Mouse (Mus musculus) kidney, adult 2 months (tissue): ENCODE measurements at regions not wholly inside any gene's neighbourhood (a gene's known extent, or its start where the extent isn't known, plus 50 kb on each side); places are given as distances from the start of the nearest gene placed in this dataset.
"Not testable (repeated sequence)": the region's sequence is repeated elsewhere in the genome, so short reads cannot be mapped to it uniquely, and the experiment has no call there.

Experiments
- DNase-seq: peaks from one replicate; pipeline ENCODE4 v3.0.0; 2021
- H3K27ac ChIP-seq: fragments of 200-500 bp; 2 replicates; pipeline ENCODE4 v1.5.1; 2012; ENCODE audit warnings: low read depth, low read length, control low read depth, inconsistent platforms; ENCODE audit not compliant: insufficient read depth
- H3K27me3 ChIP-seq: fragments of 200-500 bp; replicated peaks from 2 replicates; pipeline ENCODE4 v1.6.1; 2012; ENCODE audit warnings: mild to moderate bottlenecking, moderate library complexity, low read length, inconsistent platforms; ENCODE audit not compliant: control insufficient read depth, insufficient read depth
- H3K36me3 ChIP-seq: fragments of 200-500 bp; 2 replicates; pipeline ENCODE4 v1.6.1; 2012; ENCODE audit warnings: mild to moderate bottlenecking, moderate library complexity, low read length, inconsistent platforms; ENCODE audit not compliant: control insufficient read depth, insufficient read depth
- H3K4me1 ChIP-seq: fragments of 200-500 bp; 2 replicates; pipeline ENCODE4 v1.6.1; 2011; ENCODE audit warnings: low read length; ENCODE audit not compliant: control insufficient read depth, insufficient read depth
- H3K4me3 ChIP-seq: fragments of 200-500 bp; 2 replicates; pipeline ENCODE4 v1.5.1; 2011; ENCODE audit warnings: mild to moderate bottlenecking, low read depth, low read length, control low read depth; ENCODE audit not compliant: insufficient read depth
- CTCF ChIP-seq: fragments of 200-500 bp; conservative IDR thresholded peaks from 2 replicates; pipeline ENCODE4 v1.5.1; 2011; ENCODE audit warnings: low read depth, mild to moderate bottlenecking, control low read depth, low read length, moderate library complexity, mixed read lengths; ENCODE audit not compliant: insufficient read depth, insufficient read length
- POLR2A ChIP-seq: fragments of 200-500 bp; IDR thresholded peaks from one replicate; pipeline ENCODE4 v1.6.1; 2011; ENCODE audit warnings: low read depth, low read length, control low read depth
- whole genome bisulfite sequencing: fragments of 180-500 bp; shearing (Covaris S2); methylation state at CpG from one replicate; pipeline ENCODE4 v1.1.7; 2018; 5-methylcytosine and 5-hydroxymethylcytosine counted together

DNA sequence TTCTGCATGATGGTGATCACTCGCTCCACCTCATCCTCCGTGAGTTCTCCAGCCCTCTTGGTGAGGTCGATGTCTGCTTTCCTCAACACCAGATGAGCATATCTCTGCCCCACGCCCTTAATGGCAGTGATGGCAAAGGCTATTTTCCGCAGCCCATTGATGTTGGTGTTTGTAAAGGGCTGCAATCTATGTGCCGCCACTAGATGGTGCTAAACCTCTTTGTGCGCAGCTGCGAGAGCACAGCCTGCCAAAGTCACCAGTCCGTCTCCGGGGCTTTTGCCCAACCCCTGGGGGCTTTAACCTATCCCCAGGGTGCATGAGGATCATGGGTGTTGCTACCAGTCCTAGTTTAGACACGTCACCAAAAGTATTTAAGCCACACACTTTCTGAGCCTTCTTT is 140.9 kb upstream of the Cts3 start:
- DNase-seq = peak; percentile 5
- not testable (repeated sequence) for H3K36me3 ChIP-seq, H3K4me3 ChIP-seq, H3K4me1 ChIP-seq, H3K27me3 ChIP-seq, H3K27ac ChIP-seq
- 0 out of 2 replicates have a peak, but pooled peaks have one; percentile 34 for TF ChIP-seq CTCF
- WGBS = 12% methylated on average over 11 of the region's 11 CpGs

DNA sequence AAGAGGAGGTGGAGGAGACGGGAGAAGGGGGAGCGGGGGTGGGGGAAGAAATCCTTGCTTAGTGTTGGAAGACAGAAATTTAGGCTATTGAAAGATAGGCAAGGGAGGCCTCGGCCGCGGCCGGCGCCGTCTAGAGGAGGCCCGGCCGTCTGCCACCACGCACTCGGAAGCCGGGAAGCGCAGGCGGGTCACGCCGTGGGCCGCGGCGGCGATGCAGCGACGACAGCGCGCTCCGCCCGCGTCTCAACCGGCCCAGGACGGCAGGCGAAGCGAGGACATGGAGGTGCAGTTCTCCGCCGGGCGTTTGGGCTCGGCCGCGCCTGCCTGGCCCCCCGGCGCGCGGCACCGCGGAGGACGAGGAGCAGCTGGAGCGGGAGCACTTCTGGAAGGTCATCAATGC is 95.8 kb upstream of the Cts3 start:
- no peak overlapping the region for H3K27ac ChIP-seq
- TF ChIP-seq CTCF (no peak), POLR2A (no peak)
- no peak overlapping the region for H3K4me3 ChIP-seq
- no peaks in the 10 kb centered on the region for H3K4me1 ChIP-seq
- no peaks in the 10 kb centered on the region for H3K27me3 ChIP-seq
- WGBS = 10% methylated on average over 46 of the region's 46 CpGs
- H3K36me3 ChIP-seq = no peaks in the 10 kb centered on the region
- DNase-seq = no peak
